Mouse (Mus musculus): ENCODE data around the gene Lrmda.

Gene Lrmda

DNA sequence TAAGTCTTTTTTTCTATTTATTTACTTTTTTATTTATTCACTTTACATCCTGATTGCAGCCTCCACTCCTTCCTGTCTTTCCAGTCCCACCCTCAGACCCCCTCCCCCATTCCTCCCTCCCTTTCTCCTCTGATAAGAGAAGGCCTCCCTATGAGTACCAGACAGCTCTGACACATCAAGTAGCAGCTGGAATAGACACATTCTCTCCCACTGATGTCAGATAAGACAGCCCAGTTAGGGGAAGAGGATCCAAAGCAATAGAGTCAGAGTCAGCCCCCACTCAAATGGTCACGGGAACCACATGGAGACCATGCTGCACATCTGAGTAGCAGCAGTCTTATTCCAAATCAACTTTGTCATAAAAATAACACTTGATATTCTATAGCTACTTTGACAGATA, 700.5 kb downstream of the Lrmda start:
- no peak for DNase-seq (ENCODE audit: low read depth)

DNA sequence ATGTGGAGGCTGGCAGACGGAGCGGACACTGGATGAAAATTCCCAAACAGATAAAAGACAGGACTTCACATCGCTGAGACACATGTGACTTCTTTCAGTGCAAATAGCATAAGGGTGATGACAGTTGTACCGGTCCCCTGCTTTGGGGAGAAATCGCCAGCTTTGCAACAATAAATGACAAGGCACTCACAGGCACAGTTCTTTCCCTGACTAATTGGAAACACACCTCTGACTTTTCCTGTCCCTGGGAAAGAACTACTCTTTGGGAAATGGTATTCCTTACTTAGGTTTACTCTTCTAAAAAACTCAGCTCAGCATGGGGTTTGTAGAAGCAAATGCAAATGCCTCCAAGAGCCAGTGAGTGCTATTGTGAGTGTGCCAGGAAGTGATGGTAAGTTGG, 702.3 kb downstream of the Lrmda start:
- no peak for DNase-seq (ENCODE audit: low read depth)

GRCm38 (mm10) chr14:22727548-22727947, 708.0 kb downstream of the Lrmda start:
- peak; percentile 32 for DNase-seq (ENCODE audit: low read depth)

DNA sequence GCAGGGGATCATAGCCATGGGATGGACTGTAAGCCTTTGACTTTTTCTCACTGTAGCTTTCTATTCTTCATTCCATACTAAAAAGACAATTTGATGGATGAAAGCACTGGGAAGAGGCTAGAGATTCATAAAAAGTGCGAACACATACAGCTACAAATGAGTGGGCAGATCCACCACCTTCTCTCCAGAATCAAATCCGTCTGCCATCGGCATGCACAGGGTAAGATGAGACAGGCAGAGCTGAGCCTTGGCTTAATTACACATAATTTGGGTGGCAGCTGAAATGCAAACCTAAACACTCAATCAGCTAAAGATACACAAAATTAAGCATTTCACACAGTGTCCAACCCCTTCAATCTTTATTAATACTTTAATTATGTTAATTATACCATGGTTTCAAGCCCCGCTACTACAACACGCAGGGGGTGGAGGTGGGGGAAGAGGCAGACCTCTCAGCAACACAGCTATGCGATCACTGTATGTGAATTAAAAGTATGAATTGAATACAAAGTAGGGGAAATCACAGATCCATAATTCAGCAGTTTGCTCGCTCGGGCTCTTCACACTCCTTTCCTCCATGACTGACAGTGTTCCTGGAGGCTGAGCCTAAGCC, 709.2 kb downstream of the Lrmda start:
- no peak for DNase-seq (ENCODE audit: low read depth)

DNA sequence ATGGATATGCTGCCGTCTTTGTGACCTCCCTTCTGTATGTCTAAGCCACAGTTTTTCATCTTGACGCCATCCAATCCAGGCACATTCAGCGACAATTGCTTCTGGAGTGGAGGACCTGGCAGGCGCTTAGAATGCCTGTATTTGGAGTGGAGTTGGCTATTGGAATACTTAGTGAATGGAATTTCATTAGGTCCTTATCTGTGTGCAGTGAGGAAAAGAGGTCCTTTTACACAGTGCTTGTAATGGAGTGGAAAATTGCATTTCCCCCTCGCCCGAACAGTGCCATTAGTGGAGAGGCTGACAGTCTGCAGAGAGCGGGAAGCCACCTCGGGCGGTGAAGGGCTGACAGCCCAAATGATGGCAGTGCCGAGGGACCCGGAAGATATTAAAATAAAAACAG, 719.1 kb downstream of the Lrmda start:
- DNase-seq (ENCODE audit: low read depth), result no peak

GRCm38 (mm10) chr14:22742527-22742926, 723.0 kb downstream of the Lrmda start:
- DNase-seq (ENCODE audit: low read depth), result no peak

GRCm38 (mm10) chr14:22743264-22743663, 723.8 kb downstream of the Lrmda start:
- no peak for DNase-seq (ENCODE audit: low read depth)

- no peak for DNase-seq (ENCODE audit: low read depth)
Observed at GRCm38 (mm10) chr14:22744701-22745100, 725.2 kb downstream of the Lrmda start.

DNA sequence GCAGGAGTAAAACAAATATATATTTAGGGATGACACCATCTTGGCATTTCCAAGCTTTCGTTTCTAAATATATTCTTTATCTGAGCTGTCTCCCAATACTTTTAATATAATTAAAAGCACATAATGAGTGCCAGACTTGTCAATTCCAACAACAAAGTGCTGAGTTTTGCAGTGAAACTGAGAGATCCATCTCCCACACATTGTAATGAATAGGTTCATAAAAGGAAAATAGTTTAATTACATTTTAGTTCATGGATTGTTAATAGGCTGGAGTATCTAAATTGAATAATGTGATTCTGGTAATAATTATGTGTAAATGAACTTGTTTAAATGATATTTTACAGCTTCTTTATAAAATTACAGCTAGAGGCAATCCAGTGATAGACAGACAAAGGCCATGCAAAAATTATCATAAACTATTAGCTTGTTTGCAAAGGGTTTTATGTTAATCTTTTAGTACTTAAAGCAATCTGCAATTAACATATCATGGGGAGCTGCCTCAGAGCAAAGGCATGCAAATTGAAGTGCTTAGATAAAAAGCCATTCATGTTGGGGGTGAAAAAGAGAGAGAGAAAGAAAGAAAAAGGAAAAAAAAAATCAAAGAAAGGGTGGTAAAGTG, 725.9 kb downstream of the Lrmda start:
- DNase-seq (ENCODE audit: low read depth), result no peak

GRCm38 (mm10) chr14:22745882-22746480, 726.5 kb downstream of the Lrmda start:
- DNase-seq (ENCODE audit: low read depth), result no peak

GRCm38 (mm10) chr14:22747816-22748215, 728.3 kb downstream of the Lrmda start:
- no peak for DNase-seq (ENCODE audit: low read depth)

DNA sequence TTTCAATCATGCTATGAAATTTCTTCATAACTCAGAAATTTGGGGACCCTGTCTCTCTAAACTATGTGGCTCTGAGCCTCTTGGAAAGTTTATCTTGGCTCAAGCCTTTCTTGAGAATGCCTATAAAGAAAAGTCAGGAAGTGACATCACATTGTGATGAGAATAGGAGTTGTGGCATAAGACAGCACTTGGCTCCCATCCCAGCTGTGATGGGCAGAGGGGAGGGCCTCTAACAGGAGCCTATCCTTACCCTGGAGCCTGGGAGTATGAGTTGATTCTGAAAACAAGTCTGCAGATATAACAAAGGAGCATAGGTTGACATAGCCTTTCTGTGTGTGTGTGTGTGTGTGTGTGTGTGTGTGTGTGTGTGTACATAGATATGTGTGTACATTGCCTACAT, 730.9 kb downstream of the Lrmda start:
- DNase-seq (ENCODE audit: low read depth), result peak; percentile 53

DNA sequence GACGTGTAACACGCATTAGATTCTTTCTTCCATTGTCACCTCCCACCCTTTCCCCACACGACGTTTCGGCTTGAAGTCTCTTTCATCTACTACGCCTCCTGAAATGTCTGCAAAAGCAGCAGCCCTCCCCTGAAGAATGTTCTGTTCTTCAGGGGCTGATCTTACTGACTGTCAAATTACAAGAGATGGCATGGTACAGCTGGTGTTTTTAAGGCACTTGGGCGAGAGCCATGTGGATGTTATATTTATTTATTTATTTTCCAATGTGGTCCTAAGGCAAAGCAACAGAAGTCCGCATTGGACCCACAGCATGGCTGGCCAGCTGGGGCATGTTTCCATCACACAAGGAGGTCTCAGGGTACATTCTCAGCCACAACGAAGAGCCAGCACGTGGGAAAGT, 731.8 kb downstream of the Lrmda start:
- DNase-seq (ENCODE audit: low read depth), result no peak

- no peak for DNase-seq (ENCODE audit: low read depth)
Observed at GRCm38 (mm10) chr14:22754633-22755032, 735.1 kb downstream of the Lrmda start.

- DNase-seq (ENCODE audit: low read depth), result no peak
Observed at GRCm38 (mm10) chr14:22757493-22757892, 738.0 kb downstream of the Lrmda start.

GRCm38 (mm10) chr14:22759216-22759615, 739.7 kb downstream of the Lrmda start:
- no peak for DNase-seq (ENCODE audit: low read depth)

GRCm38 (mm10) chr14:22759673-22760072, 740.2 kb downstream of the Lrmda start:
- no peak for DNase-seq (ENCODE audit: low read depth)

DNA sequence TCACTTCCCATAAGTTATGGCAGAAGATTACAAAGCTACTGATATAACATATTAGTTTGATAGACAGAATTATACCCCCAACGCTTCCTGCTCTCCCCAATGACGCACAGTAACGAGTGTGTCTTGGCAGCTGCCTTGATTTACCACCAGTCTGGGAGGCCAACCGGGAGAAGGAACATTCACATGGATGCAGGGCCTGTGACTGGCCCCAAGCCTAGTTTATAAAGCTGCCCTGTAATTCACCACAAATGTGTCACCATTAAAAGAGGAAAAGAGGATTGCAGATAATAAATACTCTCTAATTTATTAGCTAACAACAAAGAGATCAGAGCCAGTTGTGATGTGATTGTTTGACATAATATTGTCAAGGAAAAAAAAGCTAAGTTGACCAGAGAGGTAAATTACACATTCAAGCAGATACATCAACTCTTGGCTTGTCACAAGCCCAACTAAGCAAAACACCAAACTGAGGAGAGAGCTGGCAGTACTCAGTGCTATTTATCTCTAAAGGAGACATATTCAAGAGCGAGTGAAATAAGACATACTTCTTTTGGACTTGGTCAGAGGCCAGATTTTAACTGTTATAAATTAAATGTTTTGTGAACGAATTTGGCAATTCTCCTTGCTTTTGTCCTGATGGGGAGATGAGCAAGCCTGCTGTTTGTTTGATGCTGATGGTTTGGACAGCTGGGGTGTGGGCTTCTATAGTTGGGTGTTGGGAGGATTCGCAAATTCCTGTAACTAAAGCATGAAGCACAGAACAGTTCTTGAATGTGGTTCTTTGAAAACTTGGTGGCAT, 740.9 kb downstream of the Lrmda start:
- DNase-seq (ENCODE audit: low read depth), result peak; percentile 45

- DNase-seq (ENCODE audit: low read depth), result no peak
Observed at GRCm38 (mm10) chr14:22781709-22782108, 762.2 kb downstream of the Lrmda start.

DNA sequence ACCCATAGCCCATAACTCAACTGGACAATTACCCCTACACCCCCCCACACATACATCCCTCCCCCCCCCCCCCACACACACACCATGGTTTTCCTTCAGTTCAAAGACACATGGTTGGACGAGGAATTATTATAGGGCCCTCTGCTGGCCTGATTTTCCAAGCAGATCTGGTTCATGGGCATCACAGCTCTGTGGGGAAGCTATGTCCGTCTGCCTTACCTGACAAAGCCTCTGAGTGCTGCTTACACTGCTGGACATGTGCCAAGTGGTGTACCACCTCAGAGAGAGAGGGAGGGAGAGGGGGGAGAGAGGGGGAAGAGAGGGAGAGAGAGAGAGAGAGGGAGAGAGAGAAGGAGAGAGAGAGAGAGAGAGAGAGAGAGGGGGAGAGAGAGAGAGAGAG, 762.9 kb downstream of the Lrmda start:
- no peak for DNase-seq (ENCODE audit: low read depth)

DNA sequence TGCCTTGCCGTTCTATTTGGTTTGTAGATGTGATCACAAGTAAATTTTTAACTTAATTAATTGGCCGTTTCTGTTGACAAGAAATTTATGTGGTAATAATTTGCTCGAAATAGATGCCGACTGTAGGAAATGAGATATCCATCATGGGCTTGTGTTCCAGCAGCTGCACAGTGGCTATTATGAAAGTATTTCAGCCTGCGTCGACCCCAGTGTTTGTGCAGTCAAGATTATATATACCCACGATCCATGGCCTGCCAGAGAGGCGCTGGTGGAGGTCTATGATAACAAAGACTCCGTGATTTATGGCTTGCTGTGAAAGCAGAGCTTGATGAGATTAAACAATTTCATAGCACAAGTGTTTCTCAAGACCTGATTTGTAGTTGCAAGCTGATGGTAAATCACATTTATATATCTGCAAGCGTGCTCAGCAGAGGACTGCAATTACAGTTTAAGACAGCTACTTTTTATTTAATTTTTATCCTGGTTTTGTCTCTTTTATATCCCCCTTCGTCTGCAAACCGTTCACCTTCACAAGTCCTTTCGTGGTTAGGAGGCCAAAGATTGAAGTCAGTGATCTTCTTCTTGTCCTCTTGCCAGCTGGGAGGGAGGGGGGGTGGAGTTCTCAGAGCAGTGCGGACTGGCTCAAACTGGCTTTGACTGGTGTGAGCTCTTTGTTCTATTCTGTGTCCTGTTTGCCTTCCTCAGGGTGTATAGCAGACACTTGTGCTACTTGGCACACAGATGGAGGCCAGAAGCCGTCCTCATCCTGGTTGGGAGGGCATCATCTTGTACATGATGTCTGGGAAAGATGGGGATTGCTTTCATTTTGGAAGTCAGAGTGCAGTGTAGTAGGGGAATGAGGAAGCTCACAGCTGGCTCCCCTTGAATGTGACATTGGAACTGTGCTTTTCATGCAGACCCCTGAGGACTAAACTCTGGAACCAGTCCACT, 764.0 kb downstream of the Lrmda start:
- DNase-seq (ENCODE audit: low read depth), result peak; percentile 29

GRCm38 (mm10) chr14:22800020-22800419, 780.5 kb downstream of the Lrmda start:
- no peak for DNase-seq (ENCODE audit: low read depth)
